Mouse (Mus musculus) adrenal gland, adult 2 months (tissue): ENCODE measurements around the gene Atp5d. TPM values are rescaled to one million over a fixed set of nuclear protein-coding genes. Genes with fewer than 3 reads are reported as not detected.
A peak's percentile ranks its signal among the peaks of the same experiment; 100 is the strongest.

Experiments
- DNase-seq: peaks from one replicate; pipeline ENCODE4 v3.0.0; 2021
- polyA plus RNA-seq: library from polyadenylated mRNA; depleted of rRNA; stranded (reverse); fragments of >200 nt; gene quantifications from 2 replicates; pipeline ENCODE4 v1.2.3, GENCODE M21; 2012
- total RNA-seq, 2 experiments: library from RNA; stranded (reverse); gene quantifications; 2 replicates each; pipeline ENCODE4 v1.2.3; 2021

Atp5d gene
- total and polyA plus RNA-seq, 3 experiments = 654 to 5,895 (median 778) TPM

- DNase-seq = no peak
Observed at GRCm38 (mm10) chr10:80139975-80140665, 1.7 kb downstream of the Atp5d start.

DNA sequence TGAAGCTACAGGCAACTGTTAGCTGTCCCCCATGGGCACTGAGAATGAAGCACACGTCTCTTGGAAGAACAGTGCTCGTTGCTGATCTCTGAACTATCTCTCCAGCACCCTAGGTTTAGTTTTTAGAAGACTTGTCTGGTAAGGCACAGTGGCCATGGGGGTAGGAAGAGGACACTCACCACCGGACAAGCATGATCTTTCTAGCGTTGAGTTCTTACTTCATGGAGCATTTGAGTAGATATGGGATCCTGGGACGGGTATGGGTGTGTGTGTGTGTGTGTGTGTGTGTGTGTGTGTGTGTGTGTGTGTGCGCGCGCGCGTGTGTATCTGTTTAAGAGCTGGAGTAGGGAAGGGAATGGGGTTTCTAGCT is 2.2 kb downstream of the Atp5d start, which contains the start of gene Cbarp:
Gene Cbarp (minus strand): TSS at position 170 of the 370 bp plus-strand sequence.
- DNase-seq = no peak

- peak; percentile 98 for DNase-seq
Observed at GRCm38 (mm10) chr10:80141243-80141642, 2.8 kb downstream of the Atp5d start.

- DNase-seq = peak; percentile 96
Observed at GRCm38 (mm10) chr10:80141786-80142529, 3.5 kb downstream of the Atp5d start.

- DNase-seq = no peak
Observed at GRCm38 (mm10) chr10:80142530-80142925, 4.1 kb downstream of the Atp5d start.

GRCm38 (mm10) chr10:80143664-80144063 is 5.2 kb downstream of the Atp5d start:
- no peak for DNase-seq

- DNase-seq = no peak
Observed at GRCm38 (mm10) chr10:80144159-80144558, 5.7 kb downstream of the Atp5d start.

DNA sequence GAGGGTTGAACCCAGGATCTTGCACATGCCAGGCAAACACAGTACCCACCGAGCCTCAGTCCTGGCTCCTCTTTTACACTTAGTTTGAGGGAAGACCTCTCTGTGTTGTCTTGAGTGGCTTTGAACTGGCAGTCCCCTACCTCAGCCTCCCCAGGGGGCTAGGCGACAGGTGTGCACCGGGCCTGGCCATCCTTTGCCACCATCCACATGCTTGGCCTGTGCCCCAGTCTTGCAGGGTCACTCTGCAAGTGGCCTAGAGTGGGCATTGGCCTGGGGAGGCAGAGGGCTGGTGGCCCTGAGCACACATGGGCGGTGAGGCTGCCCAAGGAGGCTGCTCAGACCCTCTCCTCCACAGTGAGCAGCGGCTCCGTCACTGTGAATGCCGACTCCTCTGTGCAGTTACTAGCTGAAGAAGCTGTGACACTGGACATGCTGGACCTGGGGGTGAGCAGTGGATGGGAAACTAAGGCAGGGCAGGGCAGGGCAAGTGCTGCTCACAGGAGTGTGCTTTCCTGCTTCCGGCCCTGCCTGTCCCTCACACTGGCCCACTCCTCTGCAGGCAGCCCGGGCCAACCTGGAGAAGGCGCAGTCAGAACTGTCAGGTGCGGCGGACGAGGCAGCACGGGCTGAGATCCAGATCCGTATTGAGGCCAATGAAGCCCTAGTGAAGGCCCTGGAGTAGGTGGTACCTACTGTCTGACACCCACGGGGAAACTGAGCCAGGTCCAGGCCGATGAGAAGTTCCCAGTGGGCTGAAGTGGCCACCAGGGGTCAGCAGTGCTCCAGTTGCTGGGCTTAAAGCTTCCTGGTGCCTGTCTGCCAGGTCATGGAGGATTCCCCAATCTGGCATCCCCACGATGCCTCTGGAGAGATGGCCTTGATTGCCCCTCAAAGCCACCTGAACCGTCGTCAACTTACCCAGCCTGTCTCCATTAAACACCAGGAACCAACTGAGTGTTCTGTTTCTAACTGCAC is 6.7 kb downstream of the Atp5d start:
- peak; percentile 78 for DNase-seq

DNA sequence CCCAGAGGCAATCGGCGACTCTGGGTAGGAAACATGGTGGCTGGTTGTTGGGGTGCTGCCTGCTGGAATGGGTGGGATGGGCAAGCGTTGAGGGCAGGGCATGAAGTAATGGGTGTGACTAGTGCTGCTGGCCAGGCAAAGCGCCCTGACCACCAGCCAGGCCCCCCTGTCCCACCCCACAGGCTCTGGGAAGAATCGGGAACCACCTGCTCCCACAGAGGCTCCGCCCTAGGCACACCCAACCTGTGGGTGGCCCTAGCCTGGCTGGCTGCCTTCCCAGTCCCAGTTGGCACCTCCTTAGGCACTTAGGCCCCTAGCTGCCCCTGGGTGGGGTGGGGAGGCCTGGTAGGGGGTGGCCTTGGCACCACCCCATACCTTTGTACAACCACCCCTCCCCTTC is 7.5 kb downstream of the Atp5d start:
- peak; percentile 63 for DNase-seq

DNA sequence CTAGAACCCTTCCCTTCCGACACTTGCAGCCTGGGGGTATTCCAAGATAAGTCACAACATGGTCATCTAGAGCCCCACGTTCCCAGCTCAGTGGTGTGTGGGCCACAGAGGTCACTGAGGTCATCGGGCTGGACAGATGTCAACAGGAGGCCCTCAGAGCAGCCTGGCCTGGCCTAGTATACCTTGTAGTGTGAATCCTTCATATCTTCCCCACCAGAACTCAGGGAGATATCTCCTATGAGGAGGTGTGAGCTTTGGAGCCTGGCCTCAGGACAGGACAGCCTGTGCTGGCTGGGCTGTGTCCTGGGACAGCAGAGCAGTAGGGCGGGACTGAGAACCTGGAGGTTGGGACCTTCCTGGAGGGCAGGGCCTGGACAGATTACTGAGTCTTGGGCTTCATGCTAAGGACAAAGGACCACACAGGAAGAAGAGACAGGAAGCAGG is 8.2 kb downstream of the Atp5d start:
- peak; percentile 39 for DNase-seq

DNA sequence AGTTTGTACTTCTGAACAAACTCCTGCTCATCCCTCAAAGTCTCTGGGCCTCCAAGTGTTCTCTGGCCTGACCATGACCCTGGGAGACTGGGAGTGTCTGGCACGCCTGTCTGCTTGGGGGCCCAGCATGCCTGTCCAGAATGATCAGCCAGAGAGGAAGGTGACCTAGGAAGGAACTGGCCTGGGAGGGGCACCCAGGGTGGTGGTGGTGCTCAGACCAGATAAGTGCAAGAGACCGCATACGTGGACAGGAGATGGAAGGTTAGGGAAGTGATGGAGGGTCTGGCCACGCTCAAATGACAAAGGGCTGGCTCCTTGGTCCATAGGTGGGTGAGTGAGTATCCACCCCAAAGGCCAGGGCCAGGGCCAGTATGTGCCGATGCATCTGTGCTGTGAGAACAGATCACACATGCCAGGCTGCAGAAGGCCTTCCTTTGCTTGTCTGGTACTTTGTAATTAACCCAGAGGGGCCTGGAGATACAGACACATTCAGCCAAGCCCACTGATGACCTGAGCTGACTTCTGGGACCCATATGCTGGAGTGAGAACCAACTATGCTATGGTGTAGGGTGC is 8.8 kb downstream of the Atp5d start:
- DNase-seq = peak; percentile 59

- peak; percentile 94 for DNase-seq
Observed at GRCm38 (mm10) chr10:80147719-80148601, 9.5 kb downstream of the Atp5d start, which contains the start of gene Midn. Gene Midn (plus strand): TSS chr10:80148272.

GRCm38 (mm10) chr10:80148610-80149290 is 10.3 kb downstream of the Atp5d start:
- DNase-seq = peak; percentile 97

DNA sequence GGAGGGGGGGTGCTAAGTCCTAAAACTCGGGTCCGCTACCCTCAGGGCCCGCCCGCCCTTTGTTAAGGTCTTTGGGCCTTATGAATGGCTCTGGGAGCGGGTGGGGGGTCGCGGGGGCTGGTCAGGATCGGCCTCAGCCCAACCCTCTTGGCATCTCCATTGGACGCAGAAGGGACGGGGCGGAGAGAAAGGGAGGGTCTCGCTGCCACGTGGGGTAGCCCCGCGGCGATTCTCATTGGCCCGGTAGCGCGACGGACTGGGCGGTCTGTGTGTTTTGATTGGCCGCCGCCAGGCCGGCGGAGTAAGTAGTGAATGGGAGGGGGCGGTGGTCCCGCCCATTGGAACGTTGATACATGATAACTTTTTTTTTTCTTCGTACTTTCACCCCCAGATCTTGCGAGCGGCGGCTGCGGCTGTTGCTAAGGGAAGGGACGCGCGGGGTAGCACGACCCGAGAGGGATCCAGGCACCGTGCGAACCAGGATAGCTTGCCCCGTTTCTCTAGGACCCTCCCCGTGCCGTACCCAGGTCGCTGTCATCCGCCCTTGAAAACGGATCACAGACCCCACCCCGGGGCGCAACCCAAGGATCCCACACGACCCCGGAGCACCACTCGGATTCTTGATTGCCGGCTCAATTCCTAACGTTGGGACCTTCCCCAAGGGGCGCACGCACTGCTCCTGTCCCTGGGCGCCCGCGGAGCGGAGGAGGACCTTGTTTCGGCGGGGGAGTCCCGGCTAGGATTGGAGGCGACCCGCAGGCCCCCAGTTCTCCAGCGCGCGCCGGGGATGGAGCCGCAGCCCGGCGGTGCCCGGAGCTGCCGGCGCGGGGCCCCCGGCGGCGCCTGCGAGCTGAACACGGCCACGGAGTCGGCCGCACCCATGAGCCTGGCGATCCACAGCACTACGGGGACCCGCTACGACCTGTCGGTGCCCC is 11.1 kb downstream of the Atp5d start:
- peak; percentile 99 for DNase-seq

- DNase-seq = peak; percentile 68
Observed at GRCm38 (mm10) chr10:80150226-80151210, 12.1 kb downstream of the Atp5d start.

DNA sequence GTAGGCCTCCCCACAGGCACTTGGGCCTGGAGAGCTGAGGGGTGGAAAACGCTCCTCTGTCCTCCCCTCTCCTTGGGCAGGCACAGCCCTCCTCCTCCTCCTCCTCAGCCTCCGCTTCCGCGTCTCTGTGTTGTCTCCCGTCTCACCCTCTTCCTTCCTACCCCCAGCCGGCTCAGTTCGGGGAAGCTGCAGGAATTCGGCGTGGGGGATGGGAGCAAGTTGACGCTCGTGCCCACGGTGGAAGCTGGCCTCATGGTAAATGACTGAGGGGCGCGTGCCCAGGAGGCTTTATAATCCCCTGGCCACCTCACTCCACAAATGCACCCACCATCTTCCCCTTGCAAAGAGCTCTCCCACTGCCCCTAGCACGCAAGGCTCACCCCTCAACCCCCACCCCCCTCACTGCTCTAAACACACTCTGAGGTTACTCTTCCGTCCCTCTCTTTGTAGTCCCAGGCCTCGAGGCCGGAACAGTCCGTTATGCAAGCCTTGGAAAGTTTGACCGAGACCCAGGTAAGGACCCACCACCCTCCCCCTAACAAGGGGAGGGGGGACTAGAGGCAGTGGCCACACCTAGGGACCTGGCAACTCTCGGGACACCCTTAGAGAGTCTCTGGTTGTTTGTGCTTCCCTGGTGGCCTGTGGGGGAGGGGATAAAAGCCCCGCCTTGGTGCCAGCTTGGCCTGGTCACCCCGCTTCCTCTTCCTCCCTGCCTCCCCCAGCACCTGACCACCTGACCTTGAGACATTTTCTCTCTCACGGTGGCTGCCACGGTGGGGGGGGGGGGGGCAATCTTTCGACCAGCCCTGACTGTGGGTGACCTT is 13.0 kb downstream of the Atp5d start:
- DNase-seq = peak; percentile 84
